Mouse (Mus musculus) midbrain, postnatal 0 days (tissue): ENCODE measurements at regions not wholly inside any gene's neighbourhood (a gene's known extent, or its start where the extent isn't known, plus 50 kb on each side); places are given as distances from the start of the nearest gene placed in this dataset.
"Not testable (repeated sequence)": the region's sequence is repeated elsewhere in the genome, so short reads cannot be mapped to it uniquely, and the experiment has no call there.

Experiments used
- ATAC-seq: fragments of 200-750 bp; cut with Nextera tagmentation; 2 replicates; pipeline ENCODE4 v1.8.0; 2017; ENCODE audit warnings: moderate number of reproducible peaks, mild to moderate bottlenecking, moderate TSS enrichment, moderate library complexity; ENCODE audit not compliant: low FRiP score
- DNase-seq: peaks from one replicate; pipeline ENCODE4 v3.0.0-alpha.2; 2015; ENCODE audit warnings: low spot score
- H3K27ac ChIP-seq: fragments of 300-500 bp; sonication (generic); 2 replicates; pipeline ENCODE4 v1.5.1; 2014; ENCODE audit warnings: low read depth, mild to moderate bottlenecking, low read length, mixed read lengths
- H3K27me3 ChIP-seq: fragments of 300-500 bp; sonication (generic); 2 replicates; pipeline ENCODE4 v1.6.1; 2014; ENCODE audit warnings: low read length, control low read depth, mixed read lengths; ENCODE audit not compliant: insufficient read depth
- H3K36me3 ChIP-seq: fragments of 300-500 bp; sonication (generic); 2 replicates; pipeline ENCODE4 v1.6.1; 2014; ENCODE audit warnings: low read length, control low read depth, mixed read lengths; ENCODE audit not compliant: insufficient read depth
- H3K4me1 ChIP-seq: fragments of 300-500 bp; sonication (generic); 2 replicates; pipeline ENCODE4 v1.6.1; 2014; ENCODE audit warnings: mild to moderate bottlenecking, control low read depth, antibody characterized with exemption, low read length, mixed read lengths; ENCODE audit not compliant: insufficient read depth
- H3K4me2 ChIP-seq: fragments of 300-500 bp; sonication (generic); 2 replicates; pipeline ENCODE4 v1.6.1; 2014; ENCODE audit warnings: low read depth, mild to moderate bottlenecking, low read length, mixed read lengths; ENCODE audit not compliant: poor library complexity, severe bottlenecking
- H3K4me3 ChIP-seq: fragments of 300-500 bp; sonication (generic); 2 replicates; pipeline ENCODE4 v1.5.1; 2014; ENCODE audit warnings: low read depth, mild to moderate bottlenecking, low read length, moderate library complexity
- H3K9ac ChIP-seq: fragments of 300-500 bp; sonication (generic); replicated peaks from 2 replicates; pipeline ENCODE4 v1.6.1; 2014; ENCODE audit warnings: mild to moderate bottlenecking, low read length, moderate library complexity, mixed read lengths; ENCODE audit not compliant: poor library complexity, severe bottlenecking
- H3K9me3 ChIP-seq: fragments of 300-500 bp; sonication (generic); 2 replicates; pipeline ENCODE4 v1.6.1; 2016; ENCODE audit warnings: low read length, control low read depth
- CTCF ChIP-seq: IDR thresholded peaks from 2 replicates; pipeline ENCODE4 v1.5.1; 2016; ENCODE audit warnings: antibody characterized with exemption, mild to moderate bottlenecking
- WGBS: fragments of 180-500 bp; shearing (Covaris S2); extraction: QIAGEN DNeasy Blood & Tissue Kit; methylation state at CpG from one replicate; pipeline ENCODE4 v1.1.7; 2014; 5-methylcytosine and 5-hydroxymethylcytosine counted together

- Histone ChIP-seq H3K4me1 (no peaks in the 10 kb centered on the region), H3K27me3 (no peaks in the 10 kb centered on the region), H3K4me3 (no peak overlapping the region), H3K4me2 (no peak overlapping the region), H3K9ac (no peak overlapping the region), H3K36me3 (no peaks in the 10 kb centered on the region), H3K27ac (no peak overlapping the region), H3K9me3 (no peaks in the 10 kb centered on the region)
- ATAC-seq = no peak
- no peak for TF ChIP-seq CTCF
- DNase-seq = no peak
Observed at GRCm38 (mm10) chr16:26860566-26860965, 130.9 kb downstream of the Gmnc start.

- H3K9me3 ChIP-seq = no peaks in the 10 kb centered on the region
- WGBS = 63% methylated on average over 1 of the region's 1 CpGs
- TF ChIP-seq CTCF = no peak
- no peak overlapping the region for H3K9ac ChIP-seq
- H3K27me3 ChIP-seq = no peaks in the 10 kb centered on the region
- no peak overlapping the region for H3K4me2 ChIP-seq
- no peaks in the 10 kb centered on the region for H3K4me1 ChIP-seq
- no peak for DNase-seq
- ATAC-seq = no peak
- H3K36me3 ChIP-seq = no peaks in the 10 kb centered on the region
- H3K27ac ChIP-seq = no peak overlapping the region
- H3K4me3 ChIP-seq = no peak overlapping the region
Observed at GRCm38 (mm10) chr16:26849191-26849590, 142.3 kb downstream of the Gmnc start.

- no peak for TF ChIP-seq CTCF
- H3K27me3 ChIP-seq = no peaks in the 10 kb centered on the region
- H3K4me1 ChIP-seq = no peaks in the 10 kb centered on the region
- DNase-seq (no peak), ATAC-seq (no peak)
- no peaks in the 10 kb centered on the region for H3K9me3 ChIP-seq
- no peak overlapping the region for H3K9ac ChIP-seq
- WGBS = 87% methylated on average over 3 of the region's 3 CpGs
- H3K27ac ChIP-seq = no peak overlapping the region
- H3K4me3 ChIP-seq = no peak overlapping the region
- no peak overlapping the region for H3K4me2 ChIP-seq
- no peaks in the 10 kb centered on the region for H3K36me3 ChIP-seq
Observed at GRCm38 (mm10) chr16:26827006-26827405, 164.4 kb downstream of the Gmnc start.

DNA sequence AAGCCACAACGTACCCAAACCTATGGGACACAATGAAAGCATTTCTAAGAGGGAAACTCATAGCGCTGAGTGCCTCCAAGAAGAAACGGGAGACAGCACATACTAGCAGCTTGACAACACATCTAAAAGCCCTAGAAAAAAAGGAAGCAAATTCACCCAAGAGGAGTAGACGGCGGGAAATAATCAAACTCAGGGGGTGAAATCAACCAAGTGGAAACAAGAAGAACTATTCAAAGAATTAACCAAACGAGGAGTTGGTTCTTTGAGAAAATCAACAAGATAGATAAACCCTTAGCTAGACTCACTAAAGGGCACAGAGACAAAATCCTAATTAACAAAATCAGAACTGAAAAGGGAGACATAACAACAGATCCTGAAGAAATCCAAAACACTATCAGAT lies 180.3 kb downstream of the Gmnc start:
- not testable (repeated sequence) for H3K4me3 ChIP-seq, H3K27ac ChIP-seq, DNase-seq, H3K9me3 ChIP-seq, H3K4me2 ChIP-seq, H3K36me3 ChIP-seq, H3K4me1 ChIP-seq, H3K9ac ChIP-seq, ATAC-seq, H3K27me3 ChIP-seq
- 64% methylated on average over 3 of the region's 6 CpGs for WGBS

DNA sequence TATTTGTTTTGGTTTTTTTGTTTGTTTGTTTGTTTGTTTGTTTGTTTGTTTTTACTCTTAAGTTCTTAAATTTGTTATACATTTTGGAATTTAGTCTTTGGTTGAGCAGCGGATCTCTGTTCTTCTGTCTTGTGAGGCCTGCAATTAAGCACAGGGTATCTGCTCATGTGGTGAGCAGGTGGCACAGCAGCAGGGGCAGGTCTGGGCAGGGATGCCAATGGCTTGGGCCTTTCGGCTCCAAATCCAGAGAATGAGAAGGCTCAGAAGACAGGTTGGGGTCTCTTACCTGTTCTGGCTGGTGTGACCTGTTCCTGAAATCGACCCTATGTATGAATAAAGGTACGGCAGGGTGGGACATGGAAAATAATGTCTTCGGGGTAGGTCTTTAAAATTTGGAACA lies 186.0 kb downstream of the Gmnc start:
- H3K27ac ChIP-seq = no peak overlapping the region
- ATAC-seq (no peak), DNase-seq (no peak)
- H3K9me3 ChIP-seq = no peaks in the 10 kb centered on the region
- TF ChIP-seq CTCF = no peak
- H3K4me1 ChIP-seq = no peaks in the 10 kb centered on the region
- H3K9ac ChIP-seq = no peak overlapping the region
- H3K4me3 ChIP-seq = no peak overlapping the region
- no peak overlapping the region for H3K4me2 ChIP-seq
- 94% methylated on average over 5 of the region's 5 CpGs for WGBS
- no peaks in the 10 kb centered on the region for H3K27me3 ChIP-seq
- no peaks in the 10 kb centered on the region for H3K36me3 ChIP-seq

DNA sequence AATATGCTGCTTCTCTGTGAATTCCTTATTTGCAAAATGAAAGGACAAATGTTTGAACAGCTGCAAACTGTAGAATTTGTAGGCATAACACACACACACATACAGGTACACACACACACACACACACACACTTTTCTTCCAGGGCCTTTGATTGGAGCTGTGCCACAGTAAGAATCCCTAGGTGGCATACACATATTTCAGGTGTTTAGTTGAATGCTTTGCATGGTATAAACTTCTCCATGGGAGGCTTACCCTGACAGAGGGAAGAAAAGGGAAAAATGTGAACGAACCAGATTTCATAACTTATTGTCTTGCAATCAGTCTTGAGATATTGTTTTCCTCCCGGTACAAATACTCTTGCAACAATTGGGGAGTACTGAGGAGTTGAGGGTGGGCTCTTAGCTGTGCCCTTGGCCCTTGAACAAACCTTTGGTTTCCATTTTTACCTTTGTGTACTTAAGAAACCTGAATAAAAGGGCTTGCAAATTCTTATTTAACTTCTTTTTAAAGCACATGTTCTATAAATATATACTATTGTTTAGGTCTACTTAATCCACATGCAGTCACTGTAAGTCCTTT lies 204.3 kb downstream of the Gmnc start:
- H3K4me2 ChIP-seq = no peak overlapping the region
- no peaks in the 10 kb centered on the region for H3K4me1 ChIP-seq
- H3K27me3 ChIP-seq = no peaks in the 10 kb centered on the region
- H3K36me3 ChIP-seq = no peaks in the 10 kb centered on the region
- no peak overlapping the region for H3K27ac ChIP-seq
- no peak overlapping the region for H3K9ac ChIP-seq
- ATAC-seq (no peak), DNase-seq (no peak)
- H3K4me3 ChIP-seq = no peak overlapping the region
- no peak for TF ChIP-seq CTCF
- WGBS = 63% methylated on average over 2 of the region's 2 CpGs
- no peaks in the 10 kb centered on the region for H3K9me3 ChIP-seq
